Mouse (Mus musculus) hindbrain, embryonic 15.5 days (tissue): ENCODE data around the gene Prrxl1. TPM values are rescaled to one million over a fixed set of nuclear protein-coding genes. Genes with fewer than 3 reads are reported as not detected.

Source experiments
- ATAC-seq: fragments of 200-750 bp; cut with Nextera tagmentation; 2 replicates; pipeline ENCODE4 v1.8.0; 2017; ENCODE audit warnings: low read depth, moderate number of reproducible peaks, moderate TSS enrichment; ENCODE audit not compliant: low FRiP score
- H3K27ac ChIP-seq: fragments of 300-500 bp; sonication (generic); replicated peaks from 2 replicates; pipeline ENCODE4 v1.5.1; 2015; ENCODE audit warnings: mild to moderate bottlenecking, inconsistent platforms
- H3K27me3 ChIP-seq: fragments of 300-500 bp; sonication (generic); 2 replicates; pipeline ENCODE4 v1.6.1; 2015; ENCODE audit warnings: control low read depth, inconsistent platforms
- H3K36me3 ChIP-seq: fragments of 300-500 bp; sonication (generic); 2 replicates; pipeline ENCODE4 v1.6.1; 2015; ENCODE audit warnings: control low read depth, inconsistent platforms
- H3K4me1 ChIP-seq: fragments of 300-500 bp; sonication (generic); replicated peaks from 2 replicates; pipeline ENCODE4 v1.6.1; 2015; ENCODE audit warnings: control low read depth, inconsistent platforms
- H3K4me2 ChIP-seq: fragments of 300-500 bp; sonication (generic); 2 replicates; pipeline ENCODE4 v1.6.1; 2015; ENCODE audit warnings: moderate library complexity, mild to moderate bottlenecking, inconsistent platforms
- H3K4me3 ChIP-seq: fragments of 300-500 bp; sonication (generic); 2 replicates; pipeline ENCODE4 v1.5.1; 2015; ENCODE audit warnings: mild to moderate bottlenecking, inconsistent platforms
- H3K9ac ChIP-seq: fragments of 300-500 bp; sonication (generic); 2 replicates; pipeline ENCODE4 v1.6.1; 2015; ENCODE audit warnings: inconsistent platforms
- H3K9me3 ChIP-seq: fragments of 300-500 bp; sonication (generic); 2 replicates; pipeline ENCODE4 v1.6.1; 2016; ENCODE audit warnings: control low read depth, inconsistent platforms
- WGBS: fragments of 180-500 bp; shearing (Covaris S2); methylation state at CpG from one replicate; pipeline ENCODE4 v1.1.7; 2015; 5-methylcytosine and 5-hydroxymethylcytosine counted together
- polyA plus RNA-seq: library from polyadenylated mRNA; unstranded; fragments of >200 nt; fragmentation: Nextera tagmentation; extraction: Ambion mirVana; gene quantifications from 2 replicates; pipeline ENCODE4 v1.2.1, GENCODE M21; 2015

The Prrxl1 gene
- polyA plus RNA-seq, 1 experiment from 2014 or later = 54.6 TPM

- under 1% methylated on average over 78 of the region's 78 CpGs for WGBS
- H3K27me3 ChIP-seq = peaks cover 84% of the 10 kb centered on the region
- H3K36me3 ChIP-seq = no peaks in the 10 kb centered on the region
- peak overlapping the region; percentile 51 for H3K27ac ChIP-seq
- H3K4me3 ChIP-seq = peak overlapping the region; percentile 33
- ATAC-seq = peak; percentile 31; the same call in 1 of the 2 replicates
- H3K9me3 ChIP-seq = no peaks in the 10 kb centered on the region
- H3K9ac ChIP-seq = peak overlapping the region; percentile 36
- peak overlapping the region; percentile 57 for H3K4me2 ChIP-seq
- peaks cover 36% of the 10 kb centered on the region for H3K4me1 ChIP-seq
Observed at GRCm38 (mm10) chr14:32597232-32598231, 1.7 kb upstream of the Prrxl1 start.

GRCm38 (mm10) chr14:32598437-32599219, 579 bp upstream of the Prrxl1 start:
- peaks cover 36% of the 10 kb centered on the region for H3K4me1 ChIP-seq
- no peaks in the 10 kb centered on the region for H3K36me3 ChIP-seq
- H3K4me3 ChIP-seq = peak overlapping the region; percentile 41
- peak overlapping the region; percentile 75 for H3K4me2 ChIP-seq
- no peak overlapping the region for H3K9ac ChIP-seq
- peaks cover 77% of the 10 kb centered on the region for H3K27me3 ChIP-seq
- ATAC-seq = peak; percentile 27; the same call in 1 of the 2 replicates
- no peak overlapping the region for H3K27ac ChIP-seq
- 5% methylated on average over 23 of the region's 23 CpGs for WGBS
- H3K9me3 ChIP-seq = no peaks in the 10 kb centered on the region

DNA sequence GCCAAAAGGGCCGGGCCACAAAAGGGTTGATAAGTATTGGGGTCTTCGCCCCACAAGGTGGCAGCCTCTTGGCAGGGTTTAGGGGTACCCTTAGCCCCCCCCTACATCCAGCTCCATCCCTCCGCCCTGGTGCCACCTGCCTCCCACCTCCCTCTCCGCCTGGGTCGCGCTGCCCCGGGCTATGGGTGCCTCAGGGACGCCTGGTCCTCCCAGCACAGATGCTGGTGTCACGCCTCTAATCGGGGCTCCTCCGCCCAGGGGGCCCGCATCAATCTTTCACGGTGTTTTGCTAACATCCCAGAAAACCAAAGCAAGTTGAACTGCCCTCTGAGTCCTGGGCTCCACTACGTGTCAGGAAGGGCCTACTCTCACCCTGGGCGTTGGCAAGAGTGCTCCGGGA, 903 bp downstream of the Prrxl1 start:
- Histone ChIP-seq H3K36me3 (no peaks in the 10 kb centered on the region), H3K4me2 (peak overlapping the region; percentile 75), H3K4me3 (peak overlapping the region; percentile 41), H3K9me3 (no peaks in the 10 kb centered on the region), H3K9ac (peak overlapping the region; percentile 32; the same call in 1 of the 2 replicates), H3K27ac (no peak overlapping the region), H3K27me3 (peaks cover 63% of the 10 kb centered on the region), H3K4me1 (peaks cover 38% of the 10 kb centered on the region)
- 4% methylated on average over 16 of the region's 16 CpGs for WGBS
- ATAC-seq = no peak

DNA sequence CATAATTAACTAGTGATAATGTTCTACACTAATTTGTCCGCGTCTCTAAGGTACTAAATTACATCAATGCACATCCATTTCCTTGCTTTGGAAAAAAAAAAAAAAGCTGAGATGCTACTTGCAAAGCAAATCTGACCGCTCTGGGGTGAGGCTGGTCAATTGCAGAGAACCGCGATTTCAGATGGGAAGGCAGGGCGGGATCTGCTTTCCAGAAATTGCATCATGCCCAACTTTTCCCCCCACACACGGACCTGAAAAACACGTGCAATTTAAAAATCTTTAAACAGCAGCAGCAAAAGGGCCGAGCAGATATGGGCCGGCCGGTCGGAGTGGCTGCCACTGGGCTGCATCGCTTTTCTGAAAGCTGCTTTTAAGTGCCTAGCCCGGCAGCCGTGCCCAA, 6.3 kb downstream of the Prrxl1 start:
- Histone ChIP-seq H3K4me3 (no peak overlapping the region), H3K4me1 (peaks cover 13% of the 10 kb centered on the region), H3K4me2 (peak overlapping the region; percentile 35), H3K36me3 (no peaks in the 10 kb centered on the region), H3K27me3 (peaks cover 14% of the 10 kb centered on the region), H3K27ac (no peak overlapping the region), H3K9ac (no peak overlapping the region), H3K9me3 (no peaks in the 10 kb centered on the region)
- 41% methylated on average over 15 of the region's 15 CpGs for WGBS
- no peak for ATAC-seq

DNA sequence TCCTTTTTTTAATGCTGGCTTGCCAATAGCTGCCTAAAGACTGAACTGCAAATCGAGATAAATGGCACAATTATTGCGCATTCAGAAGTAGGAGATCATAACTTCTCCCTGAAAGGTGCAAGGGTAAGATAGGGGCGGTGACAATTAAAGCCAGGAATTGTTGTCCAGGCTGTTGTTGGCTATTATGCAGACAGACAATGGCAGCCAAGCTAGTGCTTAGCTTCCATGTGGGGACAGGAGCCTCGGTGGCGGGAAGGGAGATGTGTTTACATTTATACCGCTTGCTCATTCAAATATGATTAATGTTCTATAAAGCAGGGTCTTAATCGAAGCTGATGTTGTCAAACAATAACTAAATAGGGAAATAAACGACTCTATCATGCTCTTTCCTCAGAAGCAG, 7.1 kb downstream of the Prrxl1 start:
- H3K4me2 ChIP-seq = no peak overlapping the region
- H3K27me3 ChIP-seq = peaks cover 7% of the 10 kb centered on the region
- peaks cover 13% of the 10 kb centered on the region for H3K4me1 ChIP-seq
- no peak overlapping the region for H3K27ac ChIP-seq
- 37% methylated on average over 8 of the region's 8 CpGs for WGBS
- no peaks in the 10 kb centered on the region for H3K9me3 ChIP-seq
- no peak for ATAC-seq
- no peak overlapping the region for H3K9ac ChIP-seq
- H3K36me3 ChIP-seq = no peaks in the 10 kb centered on the region
- no peak overlapping the region for H3K4me3 ChIP-seq

DNA sequence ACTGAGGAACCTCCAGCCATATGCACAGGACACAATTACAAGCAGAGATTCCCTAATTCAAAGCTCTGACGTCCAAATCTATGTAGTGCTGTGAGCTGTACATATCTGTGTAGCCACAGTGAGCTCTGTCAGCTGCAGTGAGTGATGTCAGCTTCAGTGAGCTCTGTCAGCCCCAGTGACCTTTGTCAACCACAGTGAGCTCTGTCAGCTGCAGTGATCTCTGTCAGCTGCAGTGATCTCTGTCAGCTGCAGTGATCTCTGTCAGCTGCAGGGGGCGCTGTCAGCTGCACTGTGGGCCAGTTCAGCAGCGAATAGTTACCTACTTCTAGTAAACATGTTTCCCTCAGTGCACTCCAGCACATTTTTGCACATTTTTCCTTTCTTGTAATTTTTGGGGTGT, 10.2 kb downstream of the Prrxl1 start:
- ATAC-seq = peak; percentile 56; the same call in 1 of the 2 replicates
- H3K27me3 ChIP-seq = no peaks in the 10 kb centered on the region
- H3K27ac ChIP-seq = no peak overlapping the region
- peaks cover 13% of the 10 kb centered on the region for H3K4me1 ChIP-seq
- H3K36me3 ChIP-seq = no peaks in the 10 kb centered on the region
- H3K9me3 ChIP-seq = no peaks in the 10 kb centered on the region
- WGBS = 26% methylated on average over 3 of the region's 3 CpGs
- no peak overlapping the region for H3K4me2 ChIP-seq
- no peak overlapping the region for H3K9ac ChIP-seq
- no peak overlapping the region for H3K4me3 ChIP-seq

DNA sequence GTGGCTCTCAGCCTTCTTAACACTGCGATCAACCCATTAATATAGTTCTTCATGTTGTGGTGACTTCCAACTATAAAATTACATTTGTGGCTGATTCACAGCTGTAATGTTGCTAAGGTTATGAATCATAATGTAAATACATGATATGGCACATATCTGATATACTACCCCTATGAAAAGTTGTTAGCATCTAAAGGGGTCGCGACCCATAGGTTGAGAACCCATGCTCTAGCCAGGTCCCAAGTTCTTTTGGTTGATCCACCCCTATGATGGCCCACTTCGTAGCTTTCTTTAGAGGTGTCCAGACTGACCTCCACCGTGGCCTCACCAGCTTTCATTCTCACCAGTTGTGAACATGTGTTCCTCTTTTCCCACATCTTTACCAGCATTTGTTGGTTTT, 18.0 kb downstream of the Prrxl1 start:
- 91% methylated on average over 5 of the region's 5 CpGs for WGBS
- H3K9ac ChIP-seq = no peak overlapping the region
- ATAC-seq = no peak
- H3K4me3 ChIP-seq = no peak overlapping the region
- H3K4me1 ChIP-seq = no peaks in the 10 kb centered on the region
- H3K9me3 ChIP-seq = no peaks in the 10 kb centered on the region
- H3K4me2 ChIP-seq = no peak overlapping the region
- H3K27ac ChIP-seq = no peak overlapping the region
- H3K27me3 ChIP-seq = no peaks in the 10 kb centered on the region
- H3K36me3 ChIP-seq = no peaks in the 10 kb centered on the region

DNA sequence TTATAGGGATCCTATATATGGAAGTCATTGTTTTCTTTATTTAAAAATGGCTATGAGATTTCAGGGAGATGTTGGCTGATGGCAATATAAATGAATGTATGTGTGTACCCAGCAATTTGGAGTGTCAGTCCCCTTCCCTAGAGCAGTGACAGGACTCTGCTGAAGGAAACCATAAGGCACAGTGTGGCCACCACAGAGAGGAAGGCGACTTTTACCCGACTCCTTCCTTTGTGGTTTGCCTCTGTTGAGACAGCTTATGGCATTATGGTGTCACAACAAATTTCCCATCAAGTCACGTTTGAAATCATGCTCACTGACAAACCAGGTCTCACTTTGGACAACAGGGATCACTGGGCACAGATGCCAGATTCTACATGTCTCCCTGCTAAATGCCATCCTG, 25.0 kb downstream of the Prrxl1 start:
- H3K9ac ChIP-seq = no peak overlapping the region
- no peak overlapping the region for H3K4me3 ChIP-seq
- H3K4me2 ChIP-seq = no peak overlapping the region
- H3K9me3 ChIP-seq = no peaks in the 10 kb centered on the region
- WGBS = 86% methylated on average over 3 of the region's 3 CpGs
- H3K4me1 ChIP-seq = peaks cover 5% of the 10 kb centered on the region; the same call in 1 of the 2 replicates
- no peak for ATAC-seq
- H3K36me3 ChIP-seq = no peaks in the 10 kb centered on the region
- H3K27ac ChIP-seq = no peak overlapping the region
- no peaks in the 10 kb centered on the region for H3K27me3 ChIP-seq

DNA sequence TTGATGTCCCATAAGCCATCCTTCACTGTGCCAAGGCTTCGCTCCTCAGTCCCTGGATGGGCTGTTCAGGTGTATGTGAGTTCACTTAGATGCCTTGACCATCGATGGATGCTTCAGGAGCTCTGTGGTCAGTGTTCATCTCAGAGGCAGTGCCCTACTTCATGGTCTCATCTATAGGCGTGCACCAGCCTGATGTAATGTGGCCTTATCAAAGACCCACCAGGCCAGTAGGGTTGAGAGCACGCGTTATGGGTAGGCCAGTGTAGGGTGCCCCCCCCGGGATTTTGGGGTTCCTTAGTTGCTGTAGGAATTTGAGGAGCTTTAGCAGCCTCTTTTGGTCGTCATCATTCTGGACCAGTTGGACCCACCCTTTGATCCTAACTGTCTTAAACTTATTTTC, 25.6 kb downstream of the Prrxl1 start:
- peaks cover 5% of the 10 kb centered on the region; the same call in 1 of the 2 replicates for H3K4me1 ChIP-seq
- H3K4me3 ChIP-seq = no peak overlapping the region
- H3K9me3 ChIP-seq = no peaks in the 10 kb centered on the region
- H3K4me2 ChIP-seq = no peak overlapping the region
- H3K27me3 ChIP-seq = no peaks in the 10 kb centered on the region
- 90% methylated on average over 7 of the region's 7 CpGs for whole genome bisulfite sequencing
- no peak for ATAC-seq
- no peak overlapping the region for H3K27ac ChIP-seq
- H3K36me3 ChIP-seq = no peaks in the 10 kb centered on the region
- no peak overlapping the region for H3K9ac ChIP-seq

DNA sequence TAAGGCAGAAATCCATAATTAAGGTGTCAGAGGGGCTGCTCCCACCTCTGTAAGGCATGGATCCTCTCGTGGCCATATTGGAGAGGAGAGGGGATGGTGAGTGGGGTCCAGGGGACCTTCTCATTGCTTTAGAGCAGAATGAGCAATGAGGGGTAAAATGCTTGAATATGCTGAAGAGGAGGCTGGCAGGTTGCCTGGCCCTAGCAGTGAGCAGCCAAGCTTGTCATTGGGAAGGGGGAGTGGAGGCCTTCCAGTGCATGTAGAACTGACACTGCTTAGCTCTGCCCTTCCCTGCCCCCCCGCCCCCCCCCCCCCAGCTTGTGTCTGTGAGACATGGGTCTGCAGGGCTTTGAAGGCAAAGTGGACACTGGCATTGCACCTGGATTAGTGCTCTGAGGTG, 28.1 kb downstream of the Prrxl1 start:
- Histone ChIP-seq H3K27ac (no peak overlapping the region), H3K4me1 (peaks cover 5% of the 10 kb centered on the region; the same call in 1 of the 2 replicates), H3K9ac (no peak overlapping the region), H3K27me3 (no peaks in the 10 kb centered on the region), H3K4me3 (no peak overlapping the region), H3K36me3 (no peaks in the 10 kb centered on the region), H3K9me3 (no peaks in the 10 kb centered on the region), H3K4me2 (no peak overlapping the region)
- ATAC-seq = no peak
- 53% methylated on average over 1 of the region's 2 CpGs for WGBS

DNA sequence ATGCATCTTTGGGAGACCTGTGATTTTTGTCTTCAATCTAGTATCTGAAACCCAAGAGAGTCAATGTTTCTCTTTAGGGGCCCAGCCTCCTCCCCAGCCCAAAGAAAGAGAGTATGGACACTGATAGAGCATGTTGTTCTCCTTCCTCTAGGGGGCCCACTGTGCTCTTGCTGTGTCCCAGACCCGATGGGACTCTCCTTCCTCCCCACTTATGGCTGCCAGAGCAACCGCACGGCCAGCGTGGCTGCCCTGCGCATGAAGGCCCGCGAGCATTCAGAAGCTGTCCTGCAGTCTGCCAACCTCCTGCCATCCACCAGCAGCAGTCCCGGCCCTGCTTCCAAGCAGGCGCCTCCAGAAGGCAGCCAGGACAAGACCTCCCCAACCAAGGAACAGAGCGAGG, 29.4 kb downstream of the Prrxl1 start:
- no peak overlapping the region for H3K4me3 ChIP-seq
- WGBS = 51% methylated on average over 10 of the region's 10 CpGs
- ATAC-seq = no peak

More for the DNA sequence above, 29.4 kb downstream of the Prrxl1 start:
- no peaks in the 10 kb centered on the region for H3K36me3 ChIP-seq
- no peak overlapping the region for H3K27ac ChIP-seq
- H3K4me1 ChIP-seq = peaks cover 5% of the 10 kb centered on the region; the same call in 1 of the 2 replicates
- no peaks in the 10 kb centered on the region for H3K9me3 ChIP-seq
- H3K4me2 ChIP-seq = no peak overlapping the region
- no peaks in the 10 kb centered on the region for H3K27me3 ChIP-seq
- H3K9ac ChIP-seq = no peak overlapping the region
